Mouse (Mus musculus): ENCODE data around the gene Arv1.

- no peak; the same call in 1 of the 2 replicates for TF ChIP-seq CTCF (IDR thresholded peaks at IDR 0.05; ENCODE audit: insufficient read depth, low read depth, low read length)
- no peak for TF ChIP-seq POLR2A (IDR thresholded peaks at IDR 0.05; ENCODE audit: insufficient read depth, low read depth, low read length)
Measured at GRCm38 (mm10) chr8:124775695-124776094, 53.8 kb downstream of the Arv1 start.
